Mouse (Mus musculus) thymus, postnatal 10 days (tissue): ENCODE results near the gene Sdc1.
A peak's percentile ranks its signal among the peaks of the same experiment; 100 is the strongest.

Experiments used
- DNase-seq, 2 experiments: peaks; one replicate each; pipeline ENCODE4 v3.0.0; 2021; ENCODE audit warnings: low spot score in 2 of 2

Sdc1 gene

DNA sequence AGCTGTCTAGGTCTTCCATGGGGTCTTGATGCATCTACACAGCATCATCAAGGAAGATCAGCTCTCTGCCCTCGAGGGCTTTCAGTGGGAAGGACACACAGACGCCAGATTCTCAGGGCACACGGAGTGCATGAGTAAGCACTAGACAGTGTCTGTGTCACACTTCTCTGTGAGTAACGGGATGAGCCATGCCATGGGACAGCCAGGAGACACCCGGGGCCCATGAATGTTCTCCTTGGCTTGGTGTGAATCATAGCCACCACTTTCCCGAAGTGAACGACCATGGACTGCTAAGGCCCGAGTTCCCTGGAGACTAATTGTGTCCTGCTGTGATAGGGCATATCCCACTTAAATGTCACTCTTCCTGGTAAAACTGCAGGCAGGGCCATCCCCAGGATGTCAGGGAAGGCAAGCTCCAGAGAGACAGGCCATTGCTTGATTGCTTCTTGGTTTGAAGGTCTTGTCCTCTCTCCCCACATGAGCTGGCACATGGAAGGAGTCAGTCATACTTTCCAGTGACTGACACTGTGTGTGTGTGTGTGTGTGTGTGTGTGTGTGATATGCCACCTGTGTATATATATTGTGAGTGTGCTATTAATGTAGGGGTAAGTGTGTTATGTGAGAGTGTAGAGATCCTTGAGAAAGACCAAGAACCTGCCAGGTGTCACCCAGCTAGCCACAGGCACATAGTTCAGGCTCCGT is 56.0 kb downstream of the Sdc1 start:
- no peak for DNase-seq

DNA sequence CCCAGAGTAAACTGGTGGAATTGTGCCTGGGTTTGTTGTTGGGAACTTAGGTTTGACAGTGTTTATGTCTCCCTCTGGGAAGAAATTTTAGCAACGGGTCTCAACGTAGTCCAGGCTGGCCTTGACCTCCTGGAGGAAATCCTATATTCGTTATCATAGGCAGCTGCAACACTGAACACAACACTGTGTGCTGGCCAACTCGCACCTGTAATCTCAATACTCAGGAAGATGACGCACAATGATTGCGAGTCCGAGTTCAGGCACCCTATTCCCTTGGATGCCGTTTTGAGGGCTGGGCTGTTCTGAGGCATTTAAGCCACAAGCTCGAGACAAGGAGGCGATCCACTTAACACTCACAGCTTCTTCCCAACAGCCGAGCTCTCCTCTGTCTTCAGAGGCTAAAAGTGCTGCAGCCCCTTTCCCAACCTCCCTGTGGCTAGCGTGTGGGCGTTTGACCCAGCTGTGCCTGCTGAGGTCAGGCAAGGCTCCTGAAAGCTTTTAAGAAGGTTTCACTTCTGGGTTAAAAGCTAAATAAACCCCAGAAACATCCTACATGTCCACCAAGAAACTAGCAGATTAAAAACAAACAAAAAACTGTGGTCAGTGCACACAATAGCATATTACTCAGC is 58.0 kb downstream of the Sdc1 start:
- no peak for DNase-seq

DNA sequence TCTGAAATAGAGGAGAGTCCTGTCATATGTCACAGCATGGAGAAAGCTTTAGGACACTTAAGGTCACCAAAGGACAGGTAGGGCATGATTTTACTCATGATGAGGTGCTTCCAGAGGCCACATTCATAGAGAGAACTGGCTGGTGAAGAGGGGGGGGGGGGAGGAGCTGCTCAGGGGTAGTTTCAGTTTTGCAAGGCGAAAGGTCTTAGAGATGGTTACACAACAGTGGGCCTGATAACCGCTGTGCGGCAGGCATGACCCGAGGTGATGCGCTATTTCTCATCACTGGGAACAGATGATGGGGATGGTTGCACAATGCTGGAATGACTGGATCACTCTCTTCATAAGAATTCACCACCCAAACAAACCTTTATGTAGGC is 58.5 kb downstream of the Sdc1 start:
- DNase-seq: no peak

DNA sequence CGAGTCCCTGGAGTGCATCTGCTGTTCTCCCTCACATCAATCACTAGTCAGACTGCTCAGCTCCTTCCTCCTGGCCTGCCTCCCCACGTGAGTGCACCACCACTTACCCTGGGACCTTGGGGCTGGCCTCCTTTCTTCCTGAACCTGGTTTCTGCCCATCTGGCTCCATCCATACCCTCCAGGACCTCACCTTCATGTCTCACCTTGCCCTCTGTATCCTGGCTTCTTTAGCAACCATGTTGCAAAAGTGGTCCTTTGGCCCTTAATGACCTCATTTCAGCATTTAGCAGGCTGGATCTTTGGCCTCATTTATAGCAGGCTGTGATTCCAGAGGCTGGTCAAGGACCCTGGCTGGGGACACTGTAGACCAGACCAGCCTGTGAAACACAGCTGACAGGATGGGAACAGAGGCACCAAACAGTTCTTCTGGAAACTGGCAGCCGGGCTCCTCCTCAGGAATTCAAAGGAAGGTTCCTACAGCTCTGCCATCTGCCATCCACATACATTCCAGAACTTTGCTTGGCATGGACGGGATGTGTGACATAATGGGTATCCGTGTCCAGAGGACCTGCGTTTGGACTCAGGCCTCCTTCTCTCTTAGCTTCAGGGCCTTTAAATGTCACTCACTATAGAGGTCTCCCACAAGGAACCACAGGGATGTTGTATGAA is 60.0 kb downstream of the Sdc1 start:
- no peak for DNase-seq

DNA sequence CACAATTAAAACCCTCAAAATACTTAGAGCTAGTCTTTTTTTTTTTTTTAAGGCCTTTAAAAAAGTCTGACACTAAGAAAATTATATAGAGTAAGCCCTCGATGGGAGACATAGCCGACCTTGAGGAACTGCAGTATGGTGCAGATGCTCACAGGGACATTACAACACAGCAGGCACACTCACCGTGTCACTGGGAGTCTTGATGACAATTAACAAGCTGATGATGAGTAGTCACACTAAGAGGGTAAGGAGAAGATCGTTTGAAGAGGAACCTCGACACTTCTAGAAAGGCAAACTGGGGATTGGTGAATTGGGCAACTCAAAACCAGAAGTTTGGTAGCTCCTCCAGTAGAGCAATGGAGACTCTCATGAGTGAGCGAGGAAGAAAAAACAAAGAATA is 60.6 kb downstream of the Sdc1 start:
- no peak for DNase-seq

DNA sequence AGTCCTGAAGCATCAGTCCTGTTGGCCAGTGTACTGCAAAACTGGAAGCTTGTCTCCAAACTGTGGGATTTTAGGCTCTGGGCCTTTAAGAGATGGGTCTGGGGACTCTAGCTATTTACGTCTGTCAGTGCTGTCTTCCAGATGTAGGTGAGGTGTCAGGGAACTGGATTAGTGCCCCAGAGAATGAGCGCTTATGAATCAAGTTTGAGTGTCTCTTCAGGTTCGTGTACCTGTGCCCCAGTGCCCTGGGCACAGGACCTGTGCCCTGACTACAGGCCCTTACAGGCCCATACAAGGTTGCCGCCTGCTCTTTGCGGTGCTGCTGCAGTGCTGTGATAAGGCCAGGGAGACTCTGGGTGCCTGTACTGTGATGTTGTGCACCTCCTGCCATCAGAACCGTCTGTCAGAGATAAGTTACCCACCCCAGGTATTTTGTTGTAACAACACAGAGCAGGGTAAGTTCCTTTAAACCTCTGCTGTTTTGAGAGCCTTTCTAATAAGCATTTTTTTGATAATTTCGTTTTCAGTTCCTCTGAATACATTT is 69.7 kb downstream of the Sdc1 start:
- DNase-seq: no peak

DNA sequence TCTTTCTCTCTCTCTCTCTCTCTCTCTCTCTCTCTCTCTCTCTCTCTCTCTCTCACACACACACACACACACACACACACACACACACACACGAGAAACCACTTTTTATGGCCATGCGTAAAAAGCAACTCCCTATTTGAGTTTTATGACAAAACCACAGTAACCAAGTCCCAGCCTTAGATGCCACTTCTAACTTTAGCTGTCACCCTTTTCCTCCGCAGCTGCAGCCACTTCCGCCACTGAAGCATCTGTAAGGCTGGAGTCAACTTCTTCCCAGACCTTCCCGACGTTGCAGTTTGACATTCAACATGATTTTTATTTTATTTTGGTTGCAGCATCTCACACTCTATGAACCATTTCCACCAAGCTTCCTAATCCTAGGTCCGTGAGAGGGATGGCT is 71.6 kb downstream of the Sdc1 start:
- peak; percentile 46 to 51 for DNase-seq
